Mouse (Mus musculus) telencephalon, adult 2 months (tissue): ENCODE measurements around the gene Nefh.

Experiments
- DNase-seq: peaks from one replicate; pipeline ENCODE4 v3.0.0-alpha.2; 2011; ENCODE audit warnings: low read depth, low spot score

The Nefh gene

DNA sequence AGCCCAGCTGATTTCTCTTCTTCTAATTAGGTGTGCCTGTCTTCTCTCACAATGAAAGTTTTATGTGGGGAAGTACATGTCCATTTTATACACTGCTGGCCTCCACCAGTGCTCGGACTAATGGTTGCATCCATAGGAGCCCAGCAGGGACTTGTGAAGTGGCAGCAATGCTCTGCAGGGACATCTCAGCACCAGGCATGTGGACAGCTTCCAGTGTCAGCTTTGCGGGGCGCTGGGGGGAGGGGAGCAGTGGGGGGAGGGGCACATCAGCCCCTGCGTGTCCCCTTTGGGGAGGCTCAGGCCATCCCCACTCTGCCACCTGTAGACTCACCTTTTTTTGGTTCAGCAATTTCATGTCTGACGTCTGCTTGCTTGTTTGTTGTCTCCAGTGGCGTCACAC lies 5.5 kb upstream of the Nefh start:
- DNase-seq, result no peak

DNA sequence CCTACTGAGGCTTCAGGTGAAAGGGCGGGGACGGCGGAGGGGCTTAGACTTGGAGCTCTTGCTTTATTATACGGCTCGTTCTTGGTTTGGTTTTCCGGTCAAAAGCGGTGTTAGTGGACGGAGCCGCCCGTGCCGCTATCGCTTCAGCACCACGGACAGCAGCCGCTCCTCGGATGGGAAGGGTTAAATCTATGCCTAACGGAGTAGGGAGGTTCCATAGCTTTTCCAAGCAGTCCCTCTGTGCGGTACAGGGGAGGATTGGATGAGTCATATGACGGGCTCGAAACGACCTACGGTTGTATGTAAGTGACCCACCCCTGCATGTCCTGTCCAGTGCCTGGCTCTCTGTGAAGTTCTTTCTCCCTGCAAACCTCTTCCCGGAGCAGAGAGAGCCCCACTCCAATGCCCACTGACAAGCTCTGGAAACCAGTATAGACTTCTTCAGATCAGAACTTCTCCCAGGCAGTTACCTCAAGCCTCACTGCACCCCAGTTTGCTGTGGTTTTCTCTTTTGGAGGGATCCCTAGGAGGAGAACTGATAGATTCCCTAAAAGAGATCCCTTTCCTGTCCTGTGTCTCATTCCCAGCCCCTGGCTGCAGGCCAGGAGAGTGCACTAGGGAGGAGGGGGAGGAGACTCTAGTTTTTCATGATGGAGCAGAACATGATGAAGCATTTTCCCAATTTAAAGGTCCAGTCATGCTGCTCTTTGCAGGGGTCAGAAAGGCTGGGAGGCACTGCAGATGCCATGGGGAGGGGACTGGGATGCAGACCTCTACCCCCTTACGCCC lies 1.6 kb upstream of the Nefh start:
- no peak for DNase-seq

DNA sequence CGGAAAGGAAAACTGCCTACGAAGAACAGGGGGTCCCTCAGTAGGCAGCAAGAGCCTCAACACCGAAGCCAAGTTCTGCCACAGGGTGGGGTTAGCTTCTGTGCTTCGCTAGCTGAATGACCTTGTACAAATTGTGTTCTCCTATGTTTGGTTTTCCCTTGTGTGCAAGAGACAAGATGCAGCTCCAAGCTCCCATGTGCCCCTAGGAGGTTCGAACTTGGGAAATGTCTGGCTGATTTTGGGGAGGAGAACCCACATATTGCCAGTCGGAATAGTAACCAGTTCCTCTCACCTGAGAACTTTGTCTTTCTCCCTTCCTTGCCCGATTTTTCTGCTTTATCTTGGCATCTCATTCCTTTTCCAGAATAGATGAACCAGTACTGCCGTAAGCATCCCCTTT lies 928 bp upstream of the Nefh start:
- no peak for DNase-seq

DNA sequence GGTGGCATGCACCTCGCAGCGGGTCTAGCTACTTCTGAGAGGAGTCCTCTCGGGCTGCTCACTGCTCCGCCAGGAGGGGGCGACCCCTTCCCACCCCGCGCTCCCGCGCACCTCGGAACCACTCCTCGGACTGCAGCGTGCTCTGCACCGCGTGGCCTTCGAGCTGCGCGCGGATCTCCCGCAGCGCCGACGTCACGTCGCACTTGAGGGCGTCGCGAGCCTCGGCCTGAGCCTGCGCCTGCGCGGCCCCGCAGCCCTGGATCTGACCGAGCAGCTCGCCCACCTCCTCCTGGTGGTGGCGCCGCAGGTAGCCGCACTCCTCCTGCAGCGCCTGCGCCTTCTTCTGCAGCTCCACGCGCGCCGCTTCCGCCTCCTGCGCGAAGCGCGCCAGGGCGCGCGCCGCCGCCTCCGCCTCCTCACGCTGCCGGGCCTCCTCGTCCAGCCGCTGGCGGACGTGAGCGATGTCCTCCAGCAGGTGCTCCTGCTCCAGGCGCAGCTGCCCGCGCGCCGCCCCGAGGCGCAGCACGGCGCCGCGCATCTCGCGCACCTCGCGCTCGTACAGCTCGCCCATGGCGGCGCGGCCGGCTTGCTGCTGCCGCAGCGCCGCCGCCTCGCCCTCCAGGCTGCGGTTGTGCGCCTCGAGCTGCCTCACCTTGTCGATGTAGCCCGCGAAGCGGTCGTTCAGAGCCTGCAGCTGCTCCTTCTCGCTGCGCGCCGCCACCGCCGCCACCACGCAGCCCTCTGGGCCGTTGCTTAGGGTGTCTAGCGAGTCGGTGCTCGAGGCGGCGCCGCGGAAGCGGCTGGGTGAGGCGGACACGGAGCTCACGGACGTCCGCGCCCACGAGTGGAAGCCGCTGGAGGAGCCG lies 684 bp downstream of the Nefh start:
- DNase-seq, result peak; percentile 90

DNA sequence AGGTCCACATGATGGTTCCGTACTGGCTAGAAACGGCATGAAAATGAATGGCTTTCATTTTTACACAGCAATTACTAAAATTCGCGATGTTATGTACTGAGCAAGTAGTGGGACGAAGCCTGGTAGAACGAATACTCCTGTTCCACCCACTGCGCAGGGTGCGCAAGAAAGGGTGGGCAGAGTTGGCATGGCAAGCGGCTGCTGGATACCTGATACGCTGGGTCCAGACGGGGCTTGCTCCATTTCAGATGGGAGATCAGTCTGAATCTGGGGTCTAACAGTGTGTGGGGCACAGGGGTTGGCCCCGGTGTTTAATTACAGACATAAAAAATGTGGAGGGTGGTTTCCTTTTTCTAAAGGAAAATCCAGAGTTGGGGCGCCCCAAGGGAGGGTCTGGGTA lies 1.3 kb downstream of the Nefh start:
- DNase-seq, result no peak

DNA sequence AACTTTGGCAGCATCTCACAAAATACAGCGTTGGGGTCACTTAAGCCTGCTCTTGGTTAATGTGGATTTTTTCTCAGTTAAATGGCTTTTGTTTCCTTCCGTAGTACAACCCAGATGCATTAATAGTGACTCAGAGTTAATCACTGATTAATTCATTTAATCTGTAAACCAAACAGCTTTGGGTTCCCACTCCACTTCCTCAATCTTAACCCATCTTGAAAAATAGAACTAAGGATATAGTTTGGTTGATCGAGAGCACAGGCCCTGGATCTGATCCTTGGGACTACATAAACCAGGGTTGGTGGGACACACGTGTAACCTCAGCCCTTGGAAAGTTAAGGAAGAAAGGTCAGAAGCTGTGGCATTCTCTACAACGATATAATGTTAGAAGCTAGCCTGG lies 11.6 kb downstream of the Nefh start:
- no peak for DNase-seq

DNA sequence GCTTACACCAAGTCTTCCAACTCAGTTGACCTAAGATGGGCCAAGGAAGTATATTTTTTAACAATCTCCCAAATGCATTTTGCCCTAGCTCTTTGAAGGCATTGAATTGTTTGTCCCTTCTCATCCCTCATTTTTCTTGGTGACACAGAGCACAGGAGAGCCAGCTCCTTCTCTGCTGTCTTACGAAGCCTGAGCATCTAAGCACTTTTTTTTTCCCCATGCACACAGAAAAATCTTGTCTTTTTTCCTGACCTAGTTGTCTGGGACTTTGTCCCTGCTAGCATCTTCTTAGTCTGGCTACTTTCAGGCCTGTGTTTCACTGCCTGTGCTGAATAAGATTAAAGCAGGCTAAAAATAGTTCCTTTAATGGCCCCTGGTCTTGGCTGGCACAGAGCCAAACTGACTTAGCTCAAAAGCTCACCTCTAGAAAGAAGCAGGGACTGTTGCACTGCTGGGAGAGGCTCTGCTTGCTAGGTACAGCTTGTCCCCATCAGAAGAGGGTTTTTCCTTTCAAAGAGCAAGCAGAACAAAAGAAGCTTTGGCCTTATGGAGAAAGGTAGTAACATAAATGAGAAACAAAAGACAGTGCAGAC lies 16.8 kb downstream of the Nefh start:
- no peak for DNase-seq

DNA sequence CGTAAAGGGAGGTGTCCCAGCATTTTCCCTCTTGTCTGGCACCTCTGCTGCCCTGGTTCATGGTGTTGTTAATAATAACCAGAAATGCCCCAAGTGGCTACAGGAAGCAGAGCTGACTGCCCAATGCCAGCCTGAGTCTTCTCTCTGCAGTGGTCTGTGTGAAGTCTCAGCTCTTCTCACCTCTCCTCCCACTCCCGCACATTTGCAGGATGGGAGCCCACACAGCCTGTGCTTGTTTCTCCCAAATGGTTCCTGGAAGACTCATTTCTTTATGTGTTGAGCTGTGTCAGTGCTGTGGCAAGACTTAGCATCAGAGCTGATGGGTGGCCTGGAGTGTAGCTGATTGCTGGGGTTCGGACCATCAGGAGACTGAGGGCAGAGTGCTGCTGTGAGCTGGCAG lies 20.6 kb downstream of the Nefh start:
- DNase-seq, result no peak

DNA sequence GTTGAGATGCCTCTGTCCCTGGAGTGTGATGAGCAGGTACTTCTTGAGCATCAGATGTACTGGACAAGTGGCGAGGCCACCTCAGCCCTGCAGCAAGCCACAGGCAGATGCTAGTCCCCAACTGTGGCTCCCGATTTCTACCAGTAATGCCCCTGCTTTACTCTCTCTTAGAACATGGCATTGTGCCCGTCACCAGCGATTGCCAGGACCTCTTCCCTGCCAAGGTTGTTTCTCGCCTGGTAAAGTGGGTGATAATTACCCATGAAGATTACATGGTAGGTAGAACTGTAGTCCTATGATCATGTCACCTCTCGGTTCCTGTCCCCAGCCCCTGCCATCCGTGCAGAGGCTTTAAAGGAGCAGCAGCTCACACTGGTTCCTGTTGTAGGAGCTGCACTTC lies 26.1 kb downstream of the Nefh start:
- DNase-seq, result no peak

DNA sequence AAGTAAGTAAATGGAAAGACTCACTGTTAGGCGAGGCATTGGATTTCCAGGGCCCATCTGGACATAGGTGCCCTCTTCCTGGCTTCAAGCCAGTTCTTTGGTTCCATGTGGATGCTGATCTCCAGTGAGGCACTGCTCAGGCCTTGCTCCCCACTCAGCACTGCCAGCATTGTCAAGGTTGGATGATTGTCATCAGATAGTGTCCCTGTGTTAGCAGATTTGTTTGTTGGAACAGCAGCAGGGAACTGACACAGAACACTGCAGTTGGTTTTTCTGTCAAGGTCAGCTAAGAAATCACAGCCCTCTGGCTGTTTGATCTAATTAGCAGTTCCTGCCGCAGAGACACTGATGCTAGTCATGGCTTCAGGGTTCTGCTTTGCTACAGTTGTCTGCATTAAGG lies 26.6 kb downstream of the Nefh start:
- no peak for DNase-seq

DNA sequence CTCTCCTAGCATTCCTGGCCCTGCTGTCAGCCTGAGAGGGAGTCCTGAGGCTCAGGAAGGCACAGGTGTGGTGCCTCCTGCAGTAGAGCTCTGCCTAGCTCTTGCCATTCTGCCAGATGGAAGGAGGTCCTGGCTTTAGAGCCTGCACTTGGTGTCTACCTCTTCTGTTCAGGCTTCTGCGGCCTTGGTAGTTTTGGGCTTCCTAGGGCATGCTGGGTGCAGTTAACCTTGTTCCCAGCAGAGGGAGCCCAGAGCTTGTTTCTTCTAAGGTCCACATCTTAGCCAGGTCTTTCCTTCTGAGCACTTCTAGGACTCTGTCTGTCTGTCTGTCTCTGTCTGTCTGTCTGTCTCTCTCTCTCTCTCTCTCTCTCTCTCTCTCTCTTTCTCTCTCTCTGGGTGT lies 31.8 kb downstream of the Nefh start:
- DNase-seq, result peak; percentile 24

DNA sequence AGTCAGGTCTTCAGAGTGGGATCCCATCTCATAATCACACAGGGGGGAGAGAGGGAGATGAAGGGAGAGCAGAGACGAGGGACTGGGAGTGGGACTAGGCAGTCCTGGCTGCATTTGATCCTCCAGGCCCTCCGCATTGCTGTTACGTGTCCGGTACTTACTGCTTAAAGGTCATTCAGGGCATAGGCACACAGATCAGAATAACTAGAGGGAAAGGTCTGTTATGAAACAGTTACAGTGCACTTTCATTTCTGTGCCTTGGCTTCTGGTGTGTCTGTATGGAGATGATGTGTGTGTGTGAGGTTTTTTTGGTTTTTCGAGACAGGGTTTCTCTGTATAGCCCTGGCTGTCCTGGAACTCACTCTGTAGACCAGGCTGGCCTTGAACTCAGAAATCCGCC lies 41.6 kb downstream of the Nefh start:
- DNase-seq, result no peak

DNA sequence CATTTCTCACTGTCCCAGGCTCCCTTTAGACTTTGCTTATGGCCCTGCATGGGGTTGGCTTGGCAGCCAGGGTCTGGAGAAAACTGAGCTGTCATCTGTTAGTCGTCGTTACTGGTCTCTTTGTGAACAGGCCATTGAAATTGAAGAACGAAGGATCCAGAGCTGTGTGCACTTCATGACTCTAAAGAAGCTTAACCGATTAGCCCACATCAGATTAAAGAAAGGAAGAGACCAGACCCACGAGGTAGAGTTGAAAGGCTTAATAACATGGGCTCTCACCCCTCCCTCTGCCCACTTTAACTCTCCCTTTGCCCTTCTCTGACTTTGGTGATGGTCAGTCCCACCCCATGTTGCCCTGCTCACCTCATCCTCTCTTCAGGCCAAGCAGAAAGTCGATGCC lies 45.9 kb downstream of the Nefh start:
- DNase-seq, result no peak

DNA sequence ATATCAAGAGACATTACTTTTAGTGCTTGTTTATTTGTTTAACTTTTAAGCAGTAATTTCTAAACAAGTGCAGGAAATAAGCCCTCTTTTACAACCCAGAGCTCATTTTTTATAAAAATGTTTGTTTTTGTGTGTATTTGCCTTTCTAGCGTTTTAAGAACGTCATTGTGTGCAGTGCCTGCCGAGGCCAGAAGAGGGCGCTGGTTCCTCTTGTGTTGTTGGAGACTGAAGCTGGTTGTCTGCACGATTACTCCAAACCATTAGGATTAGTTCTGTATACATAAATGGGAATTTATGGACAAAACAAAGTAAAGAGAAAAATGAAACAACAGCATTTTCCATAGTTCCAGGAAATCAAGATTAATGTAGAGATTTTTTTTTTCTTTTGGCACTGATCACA lies 47.4 kb downstream of the Nefh start:
- no peak for DNase-seq

DNA sequence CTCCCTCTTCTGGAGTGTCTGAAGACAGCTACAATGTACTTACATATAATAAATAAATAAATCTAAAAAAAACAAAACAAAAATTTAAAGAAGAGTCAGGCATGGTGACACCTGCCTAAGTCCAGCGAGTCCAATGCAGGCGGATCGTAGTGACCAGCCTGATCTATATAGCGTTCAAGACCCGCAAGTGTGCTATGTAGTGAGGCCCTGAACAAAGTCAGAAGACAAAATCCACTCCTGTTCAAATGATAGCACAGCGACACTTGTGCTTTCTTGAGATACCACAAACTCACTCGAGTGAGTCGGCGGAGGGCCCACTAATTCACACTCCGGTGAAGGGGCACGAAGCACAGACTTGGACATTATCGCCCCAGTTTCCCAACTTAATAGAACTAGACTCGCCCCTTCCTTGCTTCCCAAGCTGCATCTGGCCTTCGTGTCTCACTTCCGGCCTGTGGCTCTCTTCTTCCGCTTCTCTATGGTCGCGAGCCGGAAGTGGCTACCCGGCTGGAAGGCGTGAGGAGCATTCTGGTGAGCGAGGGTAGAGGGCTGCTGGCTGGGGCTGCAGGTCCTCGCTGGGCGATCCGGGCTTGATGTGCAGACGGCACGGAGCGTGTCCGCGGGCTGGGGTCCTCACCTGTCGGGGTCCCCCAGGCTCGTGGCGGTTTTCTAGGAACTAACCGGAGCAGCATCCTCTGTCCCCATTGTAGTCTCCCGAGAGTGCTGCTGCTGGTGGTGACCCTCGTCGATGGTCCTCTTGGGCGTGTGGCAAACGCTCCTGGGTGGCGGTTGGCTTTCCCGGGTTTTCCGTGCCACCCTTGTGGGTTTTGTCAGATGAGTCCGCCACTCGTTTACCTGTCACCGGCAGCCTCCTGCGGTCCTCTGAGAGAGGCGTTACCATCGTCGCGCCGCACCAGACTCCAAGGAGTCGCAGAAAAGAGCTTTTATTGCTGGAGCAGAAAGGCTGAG lies 52.7 kb downstream of the Nefh start, which contains the start of gene Thoc5:
Gene Thoc5 (plus strand): TSS at position 473 of the 969 bp plus-strand sequence.
- peak; percentile 86 for DNase-seq
